Mouse (Mus musculus): ENCODE measurements around the gene Ift20. TPM values are rescaled to one million over a fixed set of nuclear protein-coding genes. Genes with fewer than 3 reads are reported as not detected.
"Not testable (repeated sequence)": the region's sequence is repeated elsewhere in the genome, so short reads cannot be mapped to it uniquely, and the experiment has no call there.

Ift20 gene
- total RNA-seq, 2 experiments from 2014 or later, result 48.4 to 50.0 TPM

DNA sequence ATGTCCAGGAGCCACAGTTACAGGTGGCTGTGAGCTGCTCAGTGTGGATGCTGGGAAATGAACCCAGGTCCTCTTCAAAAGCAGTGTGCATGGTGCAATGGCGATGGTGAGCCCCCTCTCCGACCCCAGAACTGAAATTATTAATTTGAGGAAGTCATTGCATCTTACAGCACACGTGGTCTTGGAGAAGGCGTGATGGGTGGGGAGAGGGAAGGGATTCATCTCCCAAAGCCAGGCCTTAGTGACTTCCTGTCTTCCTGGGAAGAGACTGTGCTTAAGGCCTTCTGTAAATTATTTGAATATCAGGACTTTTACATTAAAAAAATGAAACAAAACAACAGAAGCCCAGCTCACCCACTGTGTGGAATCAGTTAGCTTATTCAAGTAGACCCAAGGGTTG lies 19.9 kb downstream of the Ift20 start:
- intact Hi-C loops (cut with DNase I), result loop anchor here (5.0 kb wide), 1 partner anchor 69 kb away; no protein-coding TSS in a partner anchor
- DNase-seq, result no peak

DNA sequence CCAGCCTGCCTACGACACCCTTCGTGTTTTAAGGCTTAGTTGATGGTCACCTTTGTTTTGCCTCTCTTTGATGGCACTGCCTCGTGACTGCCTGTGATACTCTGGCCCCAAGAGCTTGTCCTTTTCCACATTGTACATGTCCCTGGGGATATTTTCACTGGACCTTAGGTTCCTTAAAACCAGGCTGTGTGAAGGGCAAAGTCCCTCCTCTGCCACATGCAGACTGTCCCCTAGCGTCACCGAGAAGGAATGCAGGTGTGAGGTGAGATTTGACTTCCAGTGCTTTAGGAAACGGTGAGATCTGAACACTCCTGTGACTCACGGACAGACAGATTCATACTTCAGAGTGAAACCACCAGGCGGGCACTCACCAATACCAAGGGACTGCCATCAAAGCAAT lies 21.1 kb downstream of the Ift20 start:
- no peak for DNase-seq
- intact Hi-C loops (cut with DNase I), result loop anchor here (5.0 kb wide), 1 partner anchor 70 kb away; no protein-coding TSS in a partner anchor

DNA sequence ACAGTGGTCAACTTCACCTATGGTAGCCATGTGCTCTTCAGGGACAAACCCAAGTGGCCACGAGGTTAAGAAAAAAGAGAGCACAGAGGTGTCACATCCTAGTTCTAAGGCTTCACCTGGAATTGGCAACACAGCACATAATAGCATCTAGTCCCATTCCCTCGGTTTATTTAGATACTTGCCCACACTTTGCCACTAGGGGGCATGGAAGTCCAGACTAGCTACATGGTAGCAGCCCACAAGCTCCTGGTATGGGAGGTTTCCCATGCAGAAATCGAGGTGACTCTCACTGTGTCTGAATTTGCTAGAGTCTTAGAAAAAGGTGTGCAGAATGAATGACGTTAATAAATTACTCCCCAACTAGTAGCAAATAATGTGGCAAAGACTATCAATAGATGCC lies 24.3 kb downstream of the Ift20 start:
- intact Hi-C loops (cut with DNase I), result loop anchor here (2.0 to 5.0 kb wide), 2 partner anchors 266 to 397 kb away; partner anchors contain the start of gene Lyrm9
- DNase-seq, result peak; percentile 71 to 83

DNA sequence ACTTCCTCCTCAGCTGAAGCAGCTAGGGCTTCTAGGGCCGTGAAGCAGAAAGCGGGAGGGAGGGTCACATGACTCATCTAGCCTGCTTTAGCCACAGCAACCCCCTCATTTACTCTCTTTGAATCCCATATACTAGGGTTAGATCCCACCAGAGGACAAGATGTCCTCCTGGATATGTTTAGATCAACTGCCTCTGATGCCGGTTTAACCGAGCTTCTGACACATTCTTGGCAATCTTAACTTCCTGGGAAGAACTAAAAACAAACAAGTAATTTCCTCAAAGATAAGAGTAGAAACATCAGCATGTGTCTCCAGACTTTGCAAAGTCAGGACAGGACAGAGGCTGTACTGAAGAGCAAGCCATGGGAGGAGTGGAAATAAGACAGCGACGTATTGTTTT lies 30.6 kb downstream of the Ift20 start:
- DNase-seq, result peak; percentile 25 to 27
- intact Hi-C loops (cut with DNase I), result loop anchor here (5.0 kb wide), 1 partner anchor 131 kb away; the partner anchor contains the start of gene Nlk

DNA sequence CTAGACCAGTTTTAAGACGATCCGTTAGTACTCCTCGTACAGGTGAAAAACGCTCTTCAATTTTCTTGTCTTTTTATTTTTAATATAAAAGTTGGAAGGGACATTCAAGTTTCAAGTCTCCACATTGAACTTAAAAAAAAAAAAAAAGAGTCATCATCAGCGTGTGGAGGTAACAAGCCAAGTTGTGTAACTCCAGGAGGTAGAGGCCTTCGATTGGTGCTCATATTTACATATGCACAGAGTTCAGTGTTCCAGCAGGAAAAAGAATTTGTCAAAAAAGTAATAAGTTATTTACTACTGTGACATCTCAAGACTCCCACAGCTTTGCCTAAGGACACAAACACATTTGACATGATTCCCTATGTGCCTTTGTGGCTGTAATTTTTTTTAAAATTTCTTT lies 31.5 kb downstream of the Ift20 start:
- intact Hi-C loops (cut with DNase I), result loop anchor here (5.0 kb wide), 1 partner anchor 130 kb away; the partner anchor contains the start of gene Nlk
- no peak for DNase-seq

DNA sequence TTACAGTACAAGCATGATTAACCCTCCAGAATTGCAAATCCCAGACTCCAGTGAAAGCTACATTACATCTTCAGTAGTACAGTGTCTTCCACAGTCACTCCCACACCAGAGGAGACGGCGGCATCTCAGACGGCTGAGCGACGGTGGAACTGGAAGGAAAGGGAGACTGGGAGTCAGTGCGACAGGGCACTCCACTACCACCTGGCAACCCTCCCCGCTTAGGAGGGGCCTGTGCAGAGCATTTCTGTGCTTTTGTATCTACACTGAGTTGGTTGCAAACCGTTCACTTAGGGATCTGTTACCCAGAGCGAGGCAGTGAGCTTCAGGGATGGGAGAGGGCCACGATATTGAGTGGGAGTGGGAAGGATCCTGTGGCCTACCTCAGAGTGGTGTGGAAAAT lies 32.7 kb downstream of the Ift20 start:
- DNase-seq, result no peak
- intact Hi-C loops (cut with DNase I), result loop anchor here (5.0 kb wide), 1 partner anchor 128 kb away; the partner anchor contains the start of gene Nlk

DNA sequence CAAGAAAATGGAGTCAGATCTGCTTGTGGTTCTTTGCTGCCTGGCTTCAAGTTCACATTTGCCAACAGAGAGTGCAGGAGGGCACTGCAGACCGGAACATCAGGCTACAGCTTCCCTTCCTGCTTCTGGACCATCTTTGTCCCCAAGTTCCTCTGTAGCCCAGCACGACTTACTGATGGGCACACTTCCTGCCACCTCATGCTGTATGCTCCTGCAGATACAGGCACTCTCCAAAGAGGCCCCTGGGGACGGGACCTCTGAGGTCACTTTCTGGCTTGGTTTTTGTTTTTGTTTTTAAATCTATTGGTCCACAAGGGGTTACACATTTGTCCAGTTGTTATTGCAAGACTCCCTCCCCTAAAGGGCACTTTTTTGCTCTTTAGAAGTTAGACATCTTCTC lies 33.6 kb downstream of the Ift20 start:
- no peak for DNase-seq
- intact Hi-C loops (cut with DNase I), result loop anchor here (5.0 kb wide), 1 partner anchor 127 kb away; the partner anchor contains the start of gene Nlk

DNA sequence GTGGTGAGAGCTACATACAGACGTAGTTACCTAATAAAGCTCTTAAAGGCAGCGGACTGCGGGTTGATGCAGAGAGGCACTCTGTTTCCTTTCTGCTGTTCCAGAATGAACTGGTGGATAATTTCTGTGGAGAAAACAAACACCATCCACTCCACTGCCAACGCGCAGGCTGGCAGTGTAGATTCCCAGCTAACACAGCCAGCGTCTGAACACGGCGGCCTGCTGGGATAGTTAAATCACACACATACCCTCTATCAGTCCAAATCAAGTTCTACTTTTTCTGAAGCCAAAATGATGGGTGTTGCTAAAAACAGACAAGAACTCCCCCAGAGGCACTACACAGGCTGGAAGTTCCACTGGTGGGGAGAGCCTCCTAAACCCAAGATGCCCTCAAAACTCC lies 35.3 kb downstream of the Ift20 start:
- intact Hi-C loops (cut with DNase I), result no loop called here
- no peak for DNase-seq

DNA sequence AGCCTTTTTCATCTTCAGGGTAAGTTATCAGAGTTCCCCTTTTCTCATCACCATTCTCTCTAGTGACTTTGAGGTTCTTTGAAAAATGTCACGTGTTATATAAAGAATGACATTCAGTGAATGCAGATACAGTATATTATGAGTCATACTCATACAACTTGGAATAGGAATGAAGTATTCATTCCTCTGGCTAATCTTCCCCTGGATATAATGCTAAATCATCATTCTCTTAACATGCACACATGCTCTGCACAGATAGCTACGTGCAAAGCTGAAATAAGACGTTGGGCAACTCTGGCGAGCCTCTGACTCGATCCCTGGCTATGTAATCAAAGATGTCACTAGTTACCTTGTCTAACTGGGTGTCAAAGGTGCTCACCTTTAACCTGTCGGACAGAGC lies 35.7 kb downstream of the Ift20 start:
- intact Hi-C loops (cut with DNase I), result no loop called here
- DNase-seq, result no peak

DNA sequence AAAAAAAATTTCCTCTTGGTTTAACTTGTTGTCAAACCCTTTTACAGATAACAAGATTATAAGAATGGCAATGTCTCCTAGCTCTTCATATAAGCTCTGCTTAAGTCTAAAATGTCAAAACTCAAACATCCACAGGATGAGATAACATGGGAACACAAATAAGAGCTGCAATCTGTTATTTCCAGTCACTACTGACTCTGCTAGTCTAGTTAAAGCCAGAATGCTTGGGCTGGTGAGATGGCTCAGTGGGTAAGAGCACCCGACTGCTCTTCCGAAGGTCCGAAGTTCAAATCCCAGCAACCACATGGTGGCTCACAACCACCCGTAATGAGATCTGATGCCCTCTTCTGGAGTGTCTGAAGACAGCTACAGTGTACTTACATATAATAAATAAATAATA lies 37.9 kb downstream of the Ift20 start:
- DNase-seq; intact Hi-C loops (cut with DNase I): not testable (repeated sequence)

DNA sequence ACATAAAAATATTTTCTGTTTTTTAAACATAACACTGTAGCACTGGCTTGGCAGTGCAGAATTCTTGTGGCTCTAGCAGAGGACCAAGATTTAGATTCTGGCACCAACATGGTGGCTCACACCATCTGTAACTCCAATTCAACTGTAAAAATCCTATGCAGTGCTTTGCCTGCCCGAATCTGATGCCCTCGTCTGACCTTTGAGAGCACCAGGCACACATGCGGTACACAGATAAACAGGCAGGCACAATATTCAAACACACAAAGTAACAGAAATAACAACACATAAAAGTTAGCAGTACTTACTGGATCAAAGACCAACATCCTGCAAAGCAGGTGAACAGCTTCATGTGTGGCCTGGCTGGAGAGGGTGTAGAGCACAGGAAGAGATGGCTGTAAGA lies 38.4 kb downstream of the Ift20 start:
- intact Hi-C loops (cut with DNase I), result no loop called here
- DNase-seq, result no peak

DNA sequence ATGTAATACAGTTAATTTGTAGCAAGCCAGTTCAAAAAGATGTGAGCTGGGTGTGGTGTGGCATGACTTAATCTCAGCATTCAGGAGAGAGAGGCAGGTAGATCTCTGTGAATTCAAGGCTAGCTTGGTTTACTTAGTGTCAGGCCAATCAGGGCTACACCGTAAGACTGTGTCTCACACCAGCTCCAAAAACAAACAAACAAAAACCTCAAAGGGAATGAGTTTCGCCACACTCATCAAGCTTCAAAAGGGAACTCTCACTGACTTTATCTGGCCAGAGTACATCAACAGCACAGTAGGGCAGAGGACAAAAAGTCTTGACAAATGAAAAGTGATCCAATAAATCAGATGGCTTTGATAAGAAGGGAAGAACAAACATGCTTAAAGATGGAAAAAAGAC lies 38.8 kb downstream of the Ift20 start:
- DNase-seq, result no peak
- intact Hi-C loops (cut with DNase I), result no loop called here

DNA sequence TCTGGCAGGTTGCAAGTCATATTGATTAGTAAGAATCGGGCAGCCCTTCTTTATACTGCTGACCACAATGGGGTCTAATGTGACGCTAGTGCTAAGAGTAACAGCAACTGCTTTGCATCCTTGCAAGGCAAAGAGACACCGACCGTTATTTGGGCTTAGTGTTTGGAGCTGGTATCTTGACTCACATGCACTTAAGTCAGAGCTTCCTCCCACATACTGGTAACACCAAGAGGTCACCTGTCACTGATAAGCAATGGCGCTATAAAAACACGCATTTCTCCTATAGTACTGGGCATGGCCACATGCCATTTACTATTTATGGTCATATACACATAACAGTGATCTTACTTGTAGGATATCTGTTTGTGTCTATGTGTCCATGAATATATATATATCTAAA lies 46.7 kb downstream of the Ift20 start:
- intact Hi-C loops (cut with DNase I), result no loop called here
- no peak for DNase-seq

DNA sequence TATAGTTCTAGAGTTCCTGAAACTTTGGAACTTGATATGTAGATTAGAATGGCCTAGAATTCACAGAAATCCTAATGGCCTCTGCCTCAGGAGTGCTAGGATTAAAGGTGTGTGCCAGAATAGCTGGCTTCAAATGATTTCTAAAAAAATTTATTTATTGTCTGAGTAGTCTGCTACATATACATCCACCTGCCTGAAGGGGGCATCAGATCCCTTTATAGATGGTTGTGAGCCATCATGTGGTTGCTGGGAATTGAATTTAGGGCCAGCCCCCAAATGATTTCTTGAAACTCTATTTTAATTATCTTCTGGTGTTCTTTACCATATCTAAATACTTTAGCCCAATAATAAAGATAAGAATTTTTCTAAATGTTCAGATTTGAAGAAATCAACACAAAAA lies 49.9 kb downstream of the Ift20 start:
- no peak for DNase-seq
- intact Hi-C loops (cut with DNase I), result no loop called here

DNA sequence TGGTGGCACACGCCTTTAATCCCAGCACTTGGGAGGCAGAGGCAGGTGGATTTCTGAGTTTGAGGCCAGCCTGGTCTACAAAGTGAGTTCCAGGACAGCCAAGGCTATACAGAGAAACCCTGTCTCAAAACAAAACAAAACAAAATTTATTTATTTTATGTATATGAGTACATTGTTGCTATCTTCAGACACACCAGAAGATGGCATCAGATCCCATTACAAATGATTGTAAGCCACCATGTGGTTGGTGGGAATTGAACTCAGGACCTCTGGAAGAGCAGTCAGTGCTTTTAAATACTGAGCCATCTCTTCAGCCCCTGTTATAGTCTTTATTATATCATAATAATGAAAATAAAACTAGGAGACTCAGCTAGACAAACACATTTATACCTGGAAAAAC lies 51.5 kb downstream of the Ift20 start:
- DNase-seq; intact Hi-C loops (cut with DNase I): not testable (repeated sequence)

Other genes starting within 250 kb of the Ift20 start
- 1 to 10 TPM in 1 of 2 experiments, under 1 TPM in 1; 0.90 to 1.9 TPM for gene BC030499, start 245.5 kb upstream of the Ift20 start, total RNA-seq (2021)
- gene Spag5, start 234.8 kb upstream of the Ift20 start, total RNA-seq (2021), result 1 to 10 TPM; 2.2 to 4.2 TPM
- gene Aldoc, start 213.4 kb upstream of the Ift20 start, total RNA-seq (2021), result 1 to 10 TPM in 1 of 2 experiments, under 1 TPM in 1; 0.54 to 1.0 TPM
- gene Pigs, start 207.9 kb upstream of the Ift20 start, total RNA-seq (2021), result 10 to 100 TPM; 23.5 to 23.9 TPM
- gene Unc119, start 192.9 kb upstream of the Ift20 start, total RNA-seq (2021), result 1 to 10 TPM; 5.9 to 6.3 TPM
- gene Foxn1, start 149.8 kb upstream of the Ift20 start, total RNA-seq (2021), result under 1 TPM in 1 of 2 experiments, not detected in 1; 0.24 TPM
- gene Slc13a2, start 114.1 kb upstream of the Ift20 start, total RNA-seq (2021), result not detected
- gene Slc46a1, start 70.7 kb upstream of the Ift20 start, total RNA-seq (2021), result 1 to 10 TPM; 2.3 to 3.1 TPM
- gene Sarm1, start 38.6 kb upstream of the Ift20 start, total RNA-seq (2021), result under 1 TPM; 0.37 to 0.79 TPM
- 10 to 100 TPM; 32.0 to 36.5 TPM for gene Vtn, start 37.3 kb upstream of the Ift20 start, total RNA-seq (2021)
- not detected for gene Sebox, start 32.9 kb upstream of the Ift20 start, total RNA-seq (2021)
- gene Tmem199, start 24.2 kb upstream of the Ift20 start, total RNA-seq (2021), result 10 to 100 TPM; 11.7 to 12.1 TPM
- gene Poldip2, start 24.2 kb upstream of the Ift20 start, total RNA-seq (2021), result 100 to 1,000 TPM; 153 to 155 TPM
- 10 to 100 TPM; 47.7 to 50.7 TPM for gene Tnfaip1, start within 50 bp of the Ift20 start, total RNA-seq (2021)
- 10 to 100 TPM in 1 of 2 experiments, 1 to 10 TPM in 1; 8.8 to 10.3 TPM for gene Tmem97, start 14.4 kb downstream of the Ift20 start, total RNA-seq (2021)
- 10 to 100 TPM; 14.4 to 16.3 TPM for gene Nlk, start 161.0 kb downstream of the Ift20 start, total RNA-seq (2021)
- gene Ccnq, start 215.4 kb downstream of the Ift20 start, total RNA-seq (2021), result 10 to 100 TPM; 12.9 to 14.2 TPM